Mouse (Mus musculus) embryo, embryonic 10.5 days (tissue): ENCODE data around the gene Acp5.
"Not testable (repeated sequence)": the region's sequence is repeated elsewhere in the genome, so short reads cannot be mapped to it uniquely, and the experiment has no call there.

Source experiments
- DNase-seq: peaks from one replicate; pipeline ENCODE4 v3.0.0-alpha.2; 2015; ENCODE audit warnings: low spot score

The Acp5 gene

GRCm38 (mm10) chr9:22135644-22136390 is at the start of gene Acp5:
Gene Acp5 (minus strand): TSS chr9:22135711.
- DNase-seq = no peak

- DNase-seq = no peak
Observed at GRCm38 (mm10) chr9:22172318-22172717, 36.8 kb upstream of the Acp5 start.

- DNase-seq = no peak
Observed at GRCm38 (mm10) chr9:22169327-22169726, 33.8 kb upstream of the Acp5 start.

GRCm38 (mm10) chr9:22167751-22168150 is 32.2 kb upstream of the Acp5 start:
- no peak for DNase-seq

- DNase-seq = no peak
Observed at GRCm38 (mm10) chr9:22166686-22167085, 31.2 kb upstream of the Acp5 start.

- no peak for DNase-seq
Observed at GRCm38 (mm10) chr9:22165964-22166363, 30.5 kb upstream of the Acp5 start.

- DNase-seq = peak; percentile 67
Observed at GRCm38 (mm10) chr9:22164711-22165668, 29.5 kb upstream of the Acp5 start.

GRCm38 (mm10) chr9:22162912-22163311 is 27.4 kb upstream of the Acp5 start:
- DNase-seq = no peak

- DNase-seq = no peak
Observed at GRCm38 (mm10) chr9:22162305-22162704, 26.8 kb upstream of the Acp5 start.

- DNase-seq = no peak
Observed at GRCm38 (mm10) chr9:22161299-22161698, 25.8 kb upstream of the Acp5 start.

GRCm38 (mm10) chr9:22157516-22158265 is 22.2 kb upstream of the Acp5 start:
- DNase-seq = no peak

- DNase-seq = peak; percentile 100
Observed at GRCm38 (mm10) chr9:22156497-22157245, 21.2 kb upstream of the Acp5 start, which contains the start of gene Pigyl. Gene Pigyl (plus strand): TSS chr9:22156846.

GRCm38 (mm10) chr9:22155614-22156013 is 20.1 kb upstream of the Acp5 start:
- peak; percentile 84 for DNase-seq

GRCm38 (mm10) chr9:22153810-22154209 is 18.3 kb upstream of the Acp5 start:
- DNase-seq = no peak

GRCm38 (mm10) chr9:22150946-22151345 is 15.4 kb upstream of the Acp5 start:
- DNase-seq = no peak

GRCm38 (mm10) chr9:22150249-22150693 is 14.8 kb upstream of the Acp5 start:
- DNase-seq = not testable (repeated sequence)

- no peak for DNase-seq
Observed at GRCm38 (mm10) chr9:22149426-22150248, 14.1 kb upstream of the Acp5 start.

- DNase-seq = no peak
Observed at GRCm38 (mm10) chr9:22144304-22144965, 8.9 kb upstream of the Acp5 start.

GRCm38 (mm10) chr9:22143108-22144037 is 7.9 kb upstream of the Acp5 start:
- peak; percentile 94 for DNase-seq
